Mouse (Mus musculus): ENCODE measurements around the gene Gbp3.
"Not testable (repeated sequence)": the region's sequence is repeated elsewhere in the genome, so short reads cannot be mapped to it uniquely, and the experiment has no call there.

The Gbp3 gene

GRCm38 (mm10) chr3:142559632-142560228, at the start of gene Gbp3:
TSS of gene Gbp3 (plus strand) at chr3:142560026.
- no peak for DNase-seq

- DNase-seq = no peak
Observed at GRCm38 (mm10) chr3:142528116-142528515, 31.7 kb upstream of the Gbp3 start.

DNA sequence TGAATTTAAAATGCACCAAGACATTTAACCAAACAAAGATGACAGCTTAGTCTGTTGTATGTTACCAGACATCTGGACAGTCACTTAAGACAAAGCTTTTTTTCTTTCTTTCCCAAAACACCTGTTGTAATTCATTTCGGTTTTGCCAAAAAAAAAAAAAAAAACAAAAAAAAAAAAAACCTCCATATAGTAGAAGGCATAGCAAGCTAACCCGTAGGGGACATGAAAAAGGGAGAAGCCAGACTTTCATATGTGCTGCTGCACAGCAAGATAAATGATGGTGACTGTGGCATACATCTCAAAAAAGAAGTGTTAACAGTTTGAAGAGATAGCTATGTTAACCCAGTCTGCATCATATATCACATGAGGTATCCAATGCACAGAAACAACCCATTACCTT, 30.2 kb upstream of the Gbp3 start:
- DNase-seq = no peak

GRCm38 (mm10) chr3:142530087-142530953, 29.5 kb upstream of the Gbp3 start, which contains the start of gene Gbp7:
TSS of gene Gbp7 (plus strand) at chr3:142530342.
- peak; percentile 38 for DNase-seq

DNA sequence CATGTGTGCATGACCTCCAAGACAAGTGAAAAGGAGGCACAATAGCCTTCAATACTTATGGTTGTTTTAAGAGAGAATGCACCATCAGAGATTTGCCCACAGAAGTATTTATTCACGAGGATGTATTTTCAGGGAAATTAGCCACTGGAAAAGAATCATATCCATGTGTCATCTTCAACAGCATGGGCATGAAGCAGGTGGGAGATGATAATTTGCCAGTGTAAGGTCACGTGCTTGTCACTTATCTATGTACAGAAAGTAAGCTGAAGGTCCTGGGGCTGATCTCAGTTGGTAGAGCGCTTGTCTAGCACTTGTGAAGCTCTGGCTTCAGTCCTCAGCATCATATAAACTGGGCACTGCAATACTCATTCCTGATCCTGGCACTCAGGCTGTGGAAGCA, 28.2 kb upstream of the Gbp3 start:
- no peak for DNase-seq

- no peak for DNase-seq
Observed at GRCm38 (mm10) chr3:142533185-142533584, 26.6 kb upstream of the Gbp3 start.

DNA sequence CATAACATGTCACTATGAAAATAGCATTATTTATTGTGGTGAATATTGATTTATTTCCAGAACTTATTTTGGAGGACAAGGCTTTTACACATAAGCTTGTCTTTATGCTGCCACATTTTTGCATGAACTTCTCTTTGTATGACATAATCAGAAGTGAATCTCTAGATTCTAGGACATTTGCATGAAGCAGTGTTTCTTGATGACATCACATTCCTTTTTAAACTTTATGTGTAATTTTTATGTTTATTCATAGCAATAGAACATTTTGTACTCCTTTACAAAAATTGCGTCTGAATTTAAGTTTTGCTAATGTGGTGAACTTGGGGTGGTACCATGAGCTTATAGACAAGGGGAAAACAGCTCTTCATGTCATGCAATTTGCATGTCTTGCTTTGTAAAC, 24.2 kb upstream of the Gbp3 start:
- DNase-seq = no peak

GRCm38 (mm10) chr3:142541391-142541790, 18.4 kb upstream of the Gbp3 start:
- DNase-seq = no peak

DNA sequence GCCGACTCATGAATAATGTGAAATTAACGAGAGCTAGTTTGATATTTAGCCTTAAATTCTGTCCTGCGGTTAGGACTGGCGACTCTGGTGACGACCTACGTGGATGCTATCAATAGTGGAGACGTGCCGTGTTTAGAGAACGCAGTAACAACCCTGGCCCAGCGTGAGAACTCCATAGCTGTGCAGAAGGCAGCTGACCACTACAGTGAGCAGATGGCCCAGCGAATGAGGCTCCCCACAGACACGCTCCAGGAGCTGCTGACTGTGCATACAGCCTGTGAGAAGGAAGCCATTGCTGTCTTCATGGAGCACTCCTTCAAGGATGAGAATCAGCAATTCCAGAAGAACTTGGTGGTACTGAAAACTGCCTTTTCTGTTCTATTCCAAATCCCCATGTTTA, 17.1 kb upstream of the Gbp3 start:
- not testable (repeated sequence) for DNase-seq

DNA sequence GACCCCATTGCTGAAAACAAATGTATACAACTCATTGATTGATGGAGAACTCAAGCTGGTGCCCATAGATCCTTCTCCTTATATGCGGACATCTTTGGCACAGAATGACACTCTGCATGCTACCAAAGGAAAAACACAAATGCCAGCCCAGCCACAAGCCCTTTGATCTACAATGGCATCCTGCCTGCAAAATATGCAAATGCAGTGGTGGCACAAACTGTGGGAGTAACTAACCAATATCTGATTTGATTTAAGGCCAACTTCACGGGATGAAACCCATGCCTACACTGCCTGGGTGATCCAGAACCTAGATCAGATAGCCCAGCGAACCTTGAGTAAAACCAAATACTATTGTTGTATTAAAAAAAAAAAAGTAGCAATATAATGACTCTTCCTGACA, 13.1 kb upstream of the Gbp3 start:
- DNase-seq = no peak

- DNase-seq = no peak
Observed at GRCm38 (mm10) chr3:142550052-142550676, 9.7 kb upstream of the Gbp3 start.

- DNase-seq = no peak
Observed at GRCm38 (mm10) chr3:142554601-142555000, 5.2 kb upstream of the Gbp3 start.

DNA sequence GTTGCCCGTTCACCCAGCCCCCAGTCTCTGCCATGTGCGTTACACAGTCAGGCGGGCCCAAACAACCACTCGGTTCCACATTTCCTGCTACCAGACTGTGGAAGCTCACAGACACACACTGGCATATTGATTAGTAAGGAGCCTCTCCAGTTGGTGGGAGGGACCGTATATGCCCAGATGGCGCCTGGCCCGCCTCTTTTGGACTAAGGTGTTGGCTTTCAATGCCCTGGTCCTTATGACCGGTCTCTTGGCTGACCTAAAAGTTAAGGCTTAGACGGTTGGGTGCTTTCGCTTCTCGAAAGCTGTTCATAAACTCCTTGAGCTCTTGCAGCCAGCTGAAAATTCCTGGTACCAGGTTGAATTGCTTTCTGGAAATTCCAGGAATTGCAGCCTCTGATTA, 4.2 kb upstream of the Gbp3 start:
- DNase-seq = no peak

- peak; percentile 78 for DNase-seq
Observed at GRCm38 (mm10) chr3:142560296-142560948, 596 bp downstream of the Gbp3 start.

DNA sequence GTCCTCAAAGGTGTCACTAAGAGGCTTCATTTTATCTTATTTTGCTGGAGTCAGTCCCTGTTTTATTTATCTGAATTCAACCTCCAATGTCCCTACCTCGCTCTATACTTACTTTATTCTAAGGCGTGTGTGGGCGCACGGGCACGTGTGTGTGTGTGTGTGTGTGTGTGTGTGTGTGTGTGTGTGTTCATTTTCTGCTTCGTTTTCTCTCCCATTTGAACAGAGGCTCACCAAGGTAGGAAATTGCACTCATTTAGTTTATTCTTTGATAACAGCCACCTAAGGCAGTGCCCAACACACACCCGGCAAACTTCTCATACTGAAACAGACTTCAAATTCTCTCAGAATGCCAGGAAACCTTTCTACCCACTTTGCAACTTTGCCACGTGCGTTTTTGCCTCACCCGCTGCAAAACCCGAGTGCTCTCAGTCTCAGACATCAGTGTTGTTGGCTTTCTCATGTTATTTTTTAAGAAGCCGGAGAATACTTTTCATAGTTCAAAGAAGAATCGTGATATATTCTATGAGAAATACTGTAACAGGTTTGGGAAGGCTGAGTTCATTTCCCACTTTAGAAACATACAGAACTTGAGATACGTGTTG, 1.3 kb downstream of the Gbp3 start:
- DNase-seq = no peak

DNA sequence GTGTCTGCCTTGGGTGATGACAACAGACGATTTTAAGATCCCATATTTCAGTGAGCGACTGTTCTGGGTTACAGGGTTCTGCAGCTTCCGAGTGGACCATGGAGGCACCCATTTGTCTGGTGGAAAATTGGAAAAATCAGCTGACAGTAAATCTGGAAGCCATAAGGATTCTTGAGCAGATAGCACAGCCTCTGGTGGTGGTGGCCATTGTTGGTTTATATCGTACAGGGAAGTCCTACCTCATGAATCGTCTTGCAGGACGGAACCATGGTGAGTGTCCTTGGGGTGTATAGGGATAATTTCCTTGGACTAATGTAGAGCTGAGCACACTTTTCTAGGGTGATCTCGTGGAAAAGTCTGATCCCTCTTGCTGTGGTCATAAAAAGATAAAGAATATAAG, 1.8 kb downstream of the Gbp3 start:
- DNase-seq = no peak

DNA sequence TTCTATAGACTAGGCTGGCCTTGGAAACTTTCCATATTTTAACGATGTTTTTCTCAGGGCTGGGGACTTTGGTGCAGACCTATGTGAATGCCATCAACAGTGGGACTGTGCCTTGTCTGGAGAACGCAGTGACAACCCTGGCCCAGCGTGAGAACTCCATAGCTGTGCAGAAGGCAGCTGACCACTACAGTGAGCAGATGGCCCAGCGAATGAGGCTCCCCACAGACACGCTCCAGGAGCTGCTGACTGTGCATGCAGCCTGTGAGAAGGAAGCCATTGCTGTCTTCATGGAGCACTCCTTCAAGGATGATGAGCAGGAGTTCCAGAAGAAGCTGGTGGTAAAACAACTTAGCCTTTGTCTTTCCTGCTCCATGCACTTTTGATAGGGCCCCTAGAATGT, 7.7 kb downstream of the Gbp3 start:
- not testable (repeated sequence) for DNase-seq

- no peak for DNase-seq
Observed at GRCm38 (mm10) chr3:142570738-142571137, 10.9 kb downstream of the Gbp3 start.

GRCm38 (mm10) chr3:142577108-142577507, 17.3 kb downstream of the Gbp3 start:
- no peak for DNase-seq

DNA sequence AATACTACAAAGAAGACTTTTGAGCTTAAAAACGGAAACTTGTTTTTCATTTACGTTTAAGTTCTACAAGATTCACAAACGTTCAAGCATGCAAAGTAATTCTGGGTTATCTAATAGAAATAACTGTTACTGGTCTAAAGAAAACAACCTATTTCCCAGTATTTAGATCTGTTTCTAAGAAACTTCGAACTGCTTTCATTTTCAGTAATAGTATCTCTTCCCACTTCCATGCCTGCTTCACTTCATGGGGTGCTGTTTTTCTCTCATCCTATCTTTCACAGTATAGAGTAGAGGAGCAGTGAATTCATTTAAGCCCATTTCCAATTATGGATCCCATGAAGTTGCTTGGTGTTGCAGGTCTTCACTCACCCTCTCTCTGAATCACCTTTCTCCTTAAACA, 18.5 kb downstream of the Gbp3 start:
- no peak for DNase-seq

DNA sequence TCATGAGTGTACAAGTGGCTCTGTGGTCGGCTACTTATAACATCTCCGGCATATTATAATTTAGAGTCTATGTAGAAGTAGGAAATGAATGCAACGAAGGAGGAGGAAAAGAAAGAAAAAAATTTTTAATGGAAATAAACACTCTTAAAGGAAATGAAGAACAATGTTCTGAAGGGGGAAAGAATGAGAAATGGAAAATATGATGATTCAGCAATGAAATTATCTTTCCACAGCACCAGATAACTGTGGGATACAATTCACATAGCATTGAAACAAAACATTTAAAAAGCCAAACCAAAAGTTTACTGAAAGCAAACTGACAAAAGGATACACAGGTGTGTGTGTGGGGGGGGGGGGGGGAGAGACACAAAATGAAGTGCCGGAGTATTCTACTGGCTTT, 23.2 kb downstream of the Gbp3 start:
- DNase-seq = no peak

- DNase-seq = no peak
Observed at GRCm38 (mm10) chr3:142587386-142587785, 27.6 kb downstream of the Gbp3 start.

- DNase-seq = no peak
Observed at GRCm38 (mm10) chr3:142588888-142589287, 29.1 kb downstream of the Gbp3 start.

Data from right cerebral cortex, adult 18-20 months (tissue).